Mouse (Mus musculus) kidney, embryonic 15.5 days (tissue): ENCODE results near the gene Epb41l3. TPM values are rescaled to one million over a fixed set of nuclear protein-coding genes. Genes with fewer than 3 reads are reported as not detected.
A peak's percentile ranks its signal among the peaks of the same experiment; 100 is the strongest.

Experiments
- ATAC-seq: fragments of 200-750 bp; cut with Nextera tagmentation; replicated peaks from 2 replicates; pipeline ENCODE4 v1.8.0; 2017; ENCODE audit warnings: moderate TSS enrichment; ENCODE audit not compliant: low FRiP score
- H3K27ac ChIP-seq: fragments of 300-500 bp; sonication (generic); 2 replicates; pipeline ENCODE4 v1.5.1; 2015; ENCODE audit warnings: mild to moderate bottlenecking, inconsistent platforms
- H3K27me3 ChIP-seq: fragments of 300-500 bp; sonication (generic); 2 replicates; pipeline ENCODE4 v1.6.1; 2015; ENCODE audit warnings: inconsistent platforms
- H3K36me3 ChIP-seq: fragments of 300-500 bp; sonication (generic); 2 replicates; pipeline ENCODE4 v1.6.1; 2015; ENCODE audit warnings: inconsistent platforms
- H3K4me1 ChIP-seq: fragments of 300-500 bp; sonication (generic); 2 replicates; pipeline ENCODE4 v1.6.1; 2015; ENCODE audit warnings: inconsistent platforms
- H3K4me2 ChIP-seq: fragments of 300-500 bp; sonication (generic); 2 replicates; pipeline ENCODE4 v1.6.1; 2015; ENCODE audit warnings: moderate library complexity, mild to moderate bottlenecking, inconsistent platforms
- H3K4me3 ChIP-seq: fragments of 300-500 bp; sonication (generic); replicated peaks from 2 replicates; pipeline ENCODE4 v1.5.1; 2015; ENCODE audit warnings: mild to moderate bottlenecking, inconsistent platforms
- H3K9ac ChIP-seq: fragments of 300-500 bp; sonication (generic); 2 replicates; pipeline ENCODE4 v1.6.1; 2015; ENCODE audit warnings: mild to moderate bottlenecking, inconsistent platforms
- H3K9me3 ChIP-seq: fragments of 300-500 bp; sonication (generic); replicated peaks from 2 replicates; pipeline ENCODE4 v1.6.1; 2016; ENCODE audit warnings: inconsistent platforms
- WGBS: fragments of 180-500 bp; shearing (Covaris S2); methylation state at CpG from one replicate; pipeline ENCODE4 v1.1.7; 2015; ENCODE audit warnings: mixed read lengths; 5-methylcytosine and 5-hydroxymethylcytosine counted together
- polyA plus RNA-seq: library from polyadenylated mRNA; unstranded; fragments of >200 nt; fragmentation: Nextera tagmentation; extraction: Ambion mirVana; gene quantifications from 2 replicates; pipeline ENCODE4 v1.2.1, GENCODE M21; 2015

The Epb41l3 gene
- polyA plus RNA-seq, 1 experiment from 2014 or later = 35.6 TPM

- Histone ChIP-seq H3K4me1 (0 out of 2 replicates have a peak, but pooled peaks cover 8% of the 10 kb centered on the region), H3K9me3 (no peaks in the 10 kb centered on the region), H3K9ac (peak overlapping the region; percentile 82; the same call in 1 of the 2 replicates), H3K4me2 (peak overlapping the region; percentile 98), H3K4me3 (peak overlapping the region; percentile 84), H3K27me3 (peaks cover 10% of the 10 kb centered on the region; the same call in 1 of the 2 replicates), H3K36me3 (no peaks in the 10 kb centered on the region), H3K27ac (no peak overlapping the region)
- WGBS = 5% methylated on average over 11 of the region's 11 CpGs
- no peak for ATAC-seq
These were observed 82.3 kb downstream of the Epb41l3 start for GRCm38 (mm10) chr17:69157809-69158185.

- no peak overlapping the region for H3K4me2 ChIP-seq
- WGBS = 84% methylated on average over 5 of the region's 5 CpGs
- H3K9ac ChIP-seq = no peak overlapping the region
These were observed 83.2 kb downstream of the Epb41l3 start for GRCm38 (mm10) chr17:69158690-69159089.

DNA sequence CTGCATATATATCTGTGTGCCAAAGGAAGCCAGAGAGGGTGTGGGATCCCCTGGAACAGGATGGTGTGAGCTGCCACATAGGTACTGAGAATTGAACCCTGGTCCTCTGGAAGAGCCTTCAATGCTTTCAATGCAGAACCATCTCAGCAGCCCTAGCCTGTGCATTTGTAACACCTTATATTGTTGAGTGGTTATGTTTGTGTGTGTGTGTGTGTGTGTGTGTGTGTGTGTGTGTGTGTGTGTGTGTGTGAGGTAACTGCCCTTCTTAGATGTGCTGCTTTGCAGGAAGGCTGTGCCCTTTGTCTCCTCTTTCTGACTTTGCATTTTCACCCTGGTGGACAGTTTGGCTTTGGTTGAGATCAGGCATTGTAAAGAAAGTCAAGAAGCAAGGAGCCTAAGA lies 87.2 kb downstream of the Epb41l3 start:
- no peak overlapping the region for H3K4me3 ChIP-seq
- no peak overlapping the region for H3K27ac ChIP-seq
- H3K4me2 ChIP-seq = no peak overlapping the region
- no peaks in the 10 kb centered on the region for H3K9me3 ChIP-seq
- 0 out of 2 replicates have a peak, but pooled peaks cover 2% of the 10 kb centered on the region for H3K4me1 ChIP-seq
- no peak for ATAC-seq
- H3K36me3 ChIP-seq = no peaks in the 10 kb centered on the region
- H3K9ac ChIP-seq = no peak overlapping the region
- no peaks in the 10 kb centered on the region for H3K27me3 ChIP-seq

More at GRCm38 (mm10) chr17:69158690-69159089, 83.2 kb downstream of the Epb41l3 start:
- Histone ChIP-seq H3K27me3 (peaks cover 10% of the 10 kb centered on the region; the same call in 1 of the 2 replicates), H3K9me3 (no peaks in the 10 kb centered on the region), H3K4me1 (0 out of 2 replicates have a peak, but pooled peaks cover 8% of the 10 kb centered on the region), H3K4me3 (0 out of 2 replicates have a peak overlapping the region, but pooled peaks have one; percentile 1), H3K36me3 (no peaks in the 10 kb centered on the region), H3K27ac (no peak overlapping the region)
- ATAC-seq = no peak

GRCm38 (mm10) chr17:69176949-69177501 lies 101.5 kb downstream of the Epb41l3 start:
- no peaks in the 10 kb centered on the region for H3K27me3 ChIP-seq
- 49% methylated on average over 16 of the region's 16 CpGs for WGBS
- H3K36me3 ChIP-seq = no peaks in the 10 kb centered on the region
- no peak for ATAC-seq
- H3K4me2 ChIP-seq = no peak overlapping the region
- no peak overlapping the region for H3K27ac ChIP-seq
- H3K4me1 ChIP-seq = peaks cover 11% of the 10 kb centered on the region; the same call in 1 of the 2 replicates
- no peaks in the 10 kb centered on the region for H3K9me3 ChIP-seq
- no peak overlapping the region for H3K9ac ChIP-seq
- no peak overlapping the region for H3K4me3 ChIP-seq

DNA sequence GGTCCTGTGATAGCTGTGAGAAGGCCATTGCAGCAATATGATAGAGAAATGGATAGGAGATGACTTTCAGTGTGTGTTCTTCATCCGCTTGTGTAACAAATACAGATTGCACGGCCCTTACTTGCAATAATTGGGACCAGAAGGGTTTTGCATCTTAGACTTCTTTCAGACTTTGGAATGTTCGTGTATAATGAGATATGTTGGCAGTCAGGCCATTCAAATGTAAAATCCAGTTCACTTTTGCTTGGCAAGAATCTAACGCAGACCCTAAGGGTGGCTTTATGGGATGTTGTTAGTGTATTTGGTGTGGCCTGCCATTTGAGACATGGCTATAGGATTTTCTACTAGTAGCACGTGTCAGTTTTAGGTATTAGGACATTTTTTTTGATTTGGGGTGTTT lies 102.5 kb downstream of the Epb41l3 start:
- no peak overlapping the region for H3K9ac ChIP-seq
- peaks cover 11% of the 10 kb centered on the region; the same call in 1 of the 2 replicates for H3K4me1 ChIP-seq
- WGBS = 87% methylated on average over 5 of the region's 5 CpGs
- no peaks in the 10 kb centered on the region for H3K27me3 ChIP-seq
- no peaks in the 10 kb centered on the region for H3K36me3 ChIP-seq
- no peak for ATAC-seq
- no peaks in the 10 kb centered on the region for H3K9me3 ChIP-seq
- no peak overlapping the region for H3K4me3 ChIP-seq
- no peak overlapping the region for H3K27ac ChIP-seq
- no peak overlapping the region for H3K4me2 ChIP-seq

DNA sequence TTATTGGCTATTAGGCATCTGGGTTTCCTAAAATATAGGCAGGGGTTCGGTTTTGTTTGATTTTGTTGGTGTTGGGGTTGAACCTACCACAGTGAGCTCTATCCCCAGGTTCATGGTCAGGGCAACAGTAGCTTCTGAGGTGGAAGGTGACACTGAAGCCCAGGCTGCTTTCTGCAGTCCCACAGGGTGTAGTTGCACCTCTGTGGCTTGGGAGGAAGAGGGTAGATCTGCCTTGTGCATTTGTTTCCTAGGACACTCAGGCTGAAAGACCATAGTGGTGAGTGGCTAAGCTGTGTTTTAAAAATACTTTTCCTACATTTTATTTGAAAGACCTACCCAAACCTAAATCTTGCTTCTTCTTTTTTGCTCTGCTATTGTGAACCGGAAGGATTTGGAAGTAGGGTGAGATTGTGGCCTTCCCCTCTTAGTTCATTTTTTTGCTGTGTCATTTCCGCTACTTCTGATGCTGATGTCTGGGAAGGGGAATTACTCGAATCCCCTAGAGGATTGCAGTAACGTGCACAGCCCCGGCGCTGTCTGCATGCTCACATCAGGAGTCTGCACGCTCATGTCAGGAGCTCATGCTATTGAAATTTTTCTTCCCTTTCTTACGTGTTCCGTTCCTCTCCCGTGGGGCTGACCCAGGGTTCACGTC lies 105.5 kb downstream of the Epb41l3 start:
- 0 out of 2 replicates have a peak, but pooled peaks have one; percentile 60 for ATAC-seq
- no peak overlapping the region for H3K27ac ChIP-seq

DNA sequence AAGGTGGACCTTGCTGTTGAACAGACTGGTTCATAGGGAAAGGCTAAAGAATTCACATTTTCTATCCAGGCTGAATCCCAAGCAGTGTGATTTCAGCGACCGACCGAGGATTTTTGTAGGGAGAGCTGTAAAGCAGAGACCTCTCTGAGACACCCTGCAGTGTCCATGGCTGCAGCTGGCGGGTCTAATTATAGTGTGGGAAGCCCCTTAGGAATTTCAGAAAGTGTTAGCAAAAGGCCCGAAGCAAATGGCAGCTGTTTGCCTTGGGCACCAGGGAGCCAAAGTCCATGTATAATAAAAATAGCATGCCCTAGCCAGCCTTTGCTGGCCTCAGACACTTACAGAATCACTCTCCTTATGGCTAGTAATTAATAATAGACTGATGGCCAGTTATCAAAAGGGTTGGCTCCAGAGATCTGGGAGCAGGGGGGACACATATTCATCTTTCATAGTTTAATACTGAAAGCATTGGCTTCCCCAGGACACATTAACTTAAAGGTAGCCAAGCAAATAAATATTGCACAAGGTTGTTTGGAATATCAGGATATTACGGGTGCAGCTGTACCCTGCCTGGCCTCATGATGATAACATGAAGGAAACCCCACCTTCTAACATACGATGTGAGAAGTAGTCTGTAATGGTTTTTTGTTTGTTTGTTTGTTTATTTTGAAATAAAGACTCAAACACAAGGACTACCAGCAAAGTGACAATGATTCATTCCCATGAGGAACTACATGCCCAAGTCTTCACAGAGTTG lies 106.3 kb downstream of the Epb41l3 start:
- H3K36me3 ChIP-seq = no peaks in the 10 kb centered on the region
- no peak overlapping the region for H3K9ac ChIP-seq
- no peak for ATAC-seq
- H3K4me1 ChIP-seq = peaks cover 11% of the 10 kb centered on the region; the same call in 1 of the 2 replicates
- H3K27me3 ChIP-seq = no peaks in the 10 kb centered on the region
- peak overlapping the region; percentile 41 for H3K4me2 ChIP-seq
- H3K27ac ChIP-seq = no peak overlapping the region
- no peaks in the 10 kb centered on the region for H3K9me3 ChIP-seq
- no peak overlapping the region for H3K4me3 ChIP-seq
- WGBS = 27% methylated on average over 7 of the region's 7 CpGs

More for the DNA sequence above, 105.5 kb downstream of the Epb41l3 start:
- Histone ChIP-seq H3K4me2 (peak overlapping the region; percentile 41), H3K4me3 (no peak overlapping the region), H3K4me1 (peaks cover 11% of the 10 kb centered on the region; the same call in 1 of the 2 replicates), H3K36me3 (no peaks in the 10 kb centered on the region), H3K9me3 (no peaks in the 10 kb centered on the region), H3K9ac (no peak overlapping the region), H3K27me3 (no peaks in the 10 kb centered on the region)
- 28% methylated on average over 12 of the region's 12 CpGs for WGBS

- H3K9me3 ChIP-seq = no peaks in the 10 kb centered on the region
- WGBS = 62% methylated on average over 3 of the region's 3 CpGs
These were observed 112.3 kb downstream of the Epb41l3 start for GRCm38 (mm10) chr17:69187794-69188193.

DNA sequence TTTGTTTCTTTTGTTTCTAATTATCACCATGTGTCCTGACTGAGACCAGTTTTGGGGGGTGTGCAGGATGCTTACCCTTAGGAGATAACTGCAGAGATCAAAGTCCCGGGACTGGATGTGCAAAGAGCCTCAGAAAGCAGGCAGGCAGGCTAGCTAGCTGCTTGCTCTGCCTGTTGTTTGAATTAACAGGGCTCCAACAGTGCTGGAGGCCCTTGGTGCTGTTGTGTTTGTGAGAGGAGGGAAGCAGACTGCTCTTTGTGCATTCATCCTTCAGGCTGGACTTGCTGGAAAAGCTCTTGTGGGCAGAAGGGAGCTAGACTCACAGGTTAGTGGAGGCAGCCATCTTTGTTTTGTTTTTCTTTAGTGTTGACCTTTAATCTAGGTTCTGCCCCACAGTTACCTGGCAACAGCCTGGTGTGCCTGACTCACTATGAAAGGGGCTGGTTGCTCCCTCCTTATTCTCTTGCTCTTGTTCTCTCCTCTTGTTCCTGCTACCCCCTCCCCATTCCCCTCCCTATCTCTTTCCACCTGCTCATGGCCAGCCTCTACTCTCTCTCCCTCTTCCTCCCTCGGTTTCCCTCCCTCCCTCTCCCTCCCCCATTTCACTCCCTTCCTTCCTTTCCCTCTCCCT lies 117.5 kb downstream of the Epb41l3 start:
- H3K36me3 ChIP-seq = no peaks in the 10 kb centered on the region
- H3K4me3 ChIP-seq = no peak overlapping the region
- H3K9ac ChIP-seq = no peak overlapping the region
- H3K9me3 ChIP-seq = no peaks in the 10 kb centered on the region
- no peaks in the 10 kb centered on the region for H3K27me3 ChIP-seq
- 8% methylated on average over 2 of the region's 2 CpGs for WGBS
- ATAC-seq = no peak
- no peak overlapping the region for H3K27ac ChIP-seq
- H3K4me1 ChIP-seq = 0 out of 2 replicates have a peak, but pooled peaks cover 4% of the 10 kb centered on the region
- H3K4me2 ChIP-seq = no peak overlapping the region

More at GRCm38 (mm10) chr17:69187794-69188193, 112.3 kb downstream of the Epb41l3 start:
- no peak for ATAC-seq
- no peak overlapping the region for H3K4me2 ChIP-seq
- no peaks in the 10 kb centered on the region for H3K36me3 ChIP-seq
- H3K4me1 ChIP-seq = 0 out of 2 replicates have a peak, but pooled peaks cover under 1% of the 10 kb centered on the region
- H3K27me3 ChIP-seq = no peaks in the 10 kb centered on the region
- H3K4me3 ChIP-seq = no peak overlapping the region
- H3K9ac ChIP-seq = no peak overlapping the region
- H3K27ac ChIP-seq = no peak overlapping the region

- H3K4me3 ChIP-seq = no peak overlapping the region
- H3K36me3 ChIP-seq = no peaks in the 10 kb centered on the region
- WGBS = 39% methylated on average over 3 of the region's 3 CpGs
- no peak overlapping the region for H3K27ac ChIP-seq
- no peak for ATAC-seq
- peaks cover 10% of the 10 kb centered on the region; the same call in 1 of the 2 replicates for H3K4me1 ChIP-seq
- H3K27me3 ChIP-seq = no peaks in the 10 kb centered on the region
- H3K9me3 ChIP-seq = no peaks in the 10 kb centered on the region
- no peak overlapping the region for H3K9ac ChIP-seq
- H3K4me2 ChIP-seq = no peak overlapping the region
These were observed 119.1 kb downstream of the Epb41l3 start for GRCm38 (mm10) chr17:69194599-69194998.

GRCm38 (mm10) chr17:69195758-69196157 lies 120.3 kb downstream of the Epb41l3 start:
- Histone ChIP-seq H3K4me1 (peaks cover 10% of the 10 kb centered on the region; the same call in 1 of the 2 replicates), H3K36me3 (no peaks in the 10 kb centered on the region), H3K9me3 (no peaks in the 10 kb centered on the region), H3K4me3 (no peak overlapping the region), H3K27ac (no peak overlapping the region), H3K27me3 (no peaks in the 10 kb centered on the region), H3K4me2 (no peak overlapping the region), H3K9ac (no peak overlapping the region)
- 80% methylated on average over 6 of the region's 6 CpGs for WGBS
- ATAC-seq = no peak
